Mouse (Mus musculus): Measurements from ENCODE around the gene Pde4d. TPM values are rescaled to one million over a fixed set of nuclear protein-coding genes. Genes with fewer than 3 reads are reported as not detected.

The Pde4d gene
- polyA plus RNA-seq, 2 experiments from 2014 or later: 5.5 to 7.3 TPM

DNA sequence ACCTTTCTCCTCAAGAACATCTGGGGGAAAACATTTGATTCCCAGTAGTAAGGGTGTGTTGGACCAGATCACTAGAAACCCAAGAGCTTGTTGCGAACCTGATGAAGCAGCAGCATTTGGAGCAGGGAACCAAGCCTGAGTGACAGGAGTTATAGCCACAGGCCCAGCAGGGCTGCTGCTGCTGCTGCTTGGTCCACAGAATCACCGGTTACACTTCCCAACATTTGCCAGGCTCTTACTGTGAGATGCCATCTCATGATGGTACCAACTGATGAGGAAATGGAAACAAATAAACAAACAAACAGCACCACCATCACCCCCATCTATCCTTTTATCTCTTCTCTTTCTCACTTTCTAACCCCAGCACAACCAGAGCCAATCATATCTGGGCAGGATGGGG lies 979.8 kb downstream of the Pde4d start:
- no peak for ATAC-seq

DNA sequence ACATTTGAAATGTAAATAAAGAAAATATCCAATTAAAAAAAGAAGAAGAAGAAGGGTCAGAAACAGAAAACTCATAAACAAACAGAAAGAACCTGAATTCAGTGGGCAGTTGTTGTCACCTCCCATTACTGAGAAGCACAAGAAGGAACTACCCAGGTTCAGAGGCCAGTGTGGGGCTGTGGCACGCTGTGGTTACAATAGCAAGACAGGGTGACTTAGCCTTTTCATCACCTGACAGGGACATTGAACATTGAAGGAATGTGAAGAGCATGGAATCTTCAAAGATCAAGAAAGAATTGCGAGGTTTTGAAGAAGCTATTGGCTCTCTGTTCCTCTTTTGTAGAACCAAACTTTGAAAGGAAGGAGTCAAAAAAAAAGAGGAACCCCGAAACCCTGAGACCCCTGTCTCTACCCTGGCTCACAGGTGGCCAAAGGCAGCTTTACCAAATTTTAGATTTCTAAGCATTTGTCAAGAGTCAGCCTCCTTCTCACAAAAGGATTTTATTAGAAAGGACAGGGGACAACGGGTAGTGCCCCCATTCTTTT lies 987.6 kb downstream of the Pde4d start:
- no peak for ATAC-seq

GRCm38 (mm10) chr13:109439436-109440161 lies 989.9 kb downstream of the Pde4d start:
- no peak for ATAC-seq

- peak; percentile 54 for ATAC-seq
Measured at GRCm38 (mm10) chr13:109440331-109440730, 990.6 kb downstream of the Pde4d start.

- peak; percentile 32 for ATAC-seq
Measured at GRCm38 (mm10) chr13:109440881-109441280, 991.1 kb downstream of the Pde4d start.

DNA sequence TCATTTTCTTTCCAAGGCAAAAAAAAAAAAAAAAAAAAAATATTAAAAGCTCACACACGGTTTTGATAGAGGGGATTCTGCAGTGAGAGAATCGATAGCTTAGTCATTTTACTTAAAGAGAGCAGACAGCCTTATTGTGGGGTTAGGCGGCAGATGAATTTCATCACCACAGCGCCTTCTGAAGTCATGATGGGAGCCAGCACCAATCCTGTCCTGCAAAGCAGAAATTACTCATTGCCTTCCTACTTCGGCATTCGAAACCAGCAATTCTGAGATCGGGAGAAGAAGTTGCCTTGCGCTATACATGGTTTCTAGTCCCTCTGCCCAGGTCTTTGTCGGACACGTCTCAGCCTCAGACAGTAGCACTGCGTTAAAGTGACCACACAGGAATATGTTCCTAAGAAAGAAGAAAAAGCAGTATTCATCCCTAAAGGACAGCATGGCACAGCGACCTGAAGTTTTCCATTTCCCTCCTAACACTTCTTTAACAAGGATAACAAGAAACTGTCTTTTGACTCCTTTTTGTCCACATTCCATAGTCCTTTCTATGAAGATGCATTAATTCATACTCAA lies 991.7 kb downstream of the Pde4d start:
- ATAC-seq: no peak

DNA sequence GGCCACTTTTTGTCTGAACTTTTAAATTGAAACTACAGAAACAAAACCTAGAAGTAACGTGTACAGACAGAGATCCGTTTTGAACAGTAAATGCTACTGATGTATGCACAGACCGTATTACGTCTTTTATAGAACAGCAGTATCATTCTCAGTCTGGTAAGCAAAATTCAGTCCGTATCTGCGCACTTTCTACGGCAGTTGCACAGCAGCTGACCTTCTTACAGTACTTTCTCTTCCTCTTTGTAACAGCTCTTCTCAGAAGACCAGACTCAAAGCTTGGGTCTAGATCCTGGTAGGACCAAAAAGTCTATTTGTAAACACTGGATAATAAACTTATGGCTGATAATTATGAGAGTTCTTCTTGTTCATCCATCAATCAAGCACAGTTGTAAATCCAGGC lies 996.4 kb downstream of the Pde4d start:
- no peak for ATAC-seq

- no peak for ATAC-seq
Measured at GRCm38 (mm10) chr13:109448121-109448520, 998.4 kb downstream of the Pde4d start.

- no peak for ATAC-seq
Measured at GRCm38 (mm10) chr13:109474344-109474743, 1024.6 kb downstream of the Pde4d start.

- no peak for ATAC-seq
Measured at GRCm38 (mm10) chr13:109481446-109481845, 1031.7 kb downstream of the Pde4d start.

DNA sequence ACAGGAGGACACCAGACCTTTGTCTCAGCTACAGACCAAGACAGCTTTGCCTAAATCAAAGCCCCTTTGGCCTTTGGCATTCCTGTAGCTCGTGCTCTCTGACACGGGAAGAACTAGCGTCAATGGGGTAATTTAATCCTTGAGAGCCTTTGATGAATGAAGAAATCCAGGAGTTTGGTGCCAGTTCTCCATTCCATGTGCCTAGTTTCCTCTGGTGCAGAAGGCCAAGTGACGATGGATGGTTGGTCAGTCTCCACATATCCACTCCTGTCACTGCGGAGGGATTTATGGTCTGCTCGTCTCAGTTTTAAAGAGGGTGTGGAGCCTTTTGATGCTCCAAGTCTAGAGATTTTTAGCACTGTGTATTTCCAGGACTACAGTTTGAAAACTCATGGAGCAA lies 1036.4 kb downstream of the Pde4d start:
- no peak for ATAC-seq

DNA sequence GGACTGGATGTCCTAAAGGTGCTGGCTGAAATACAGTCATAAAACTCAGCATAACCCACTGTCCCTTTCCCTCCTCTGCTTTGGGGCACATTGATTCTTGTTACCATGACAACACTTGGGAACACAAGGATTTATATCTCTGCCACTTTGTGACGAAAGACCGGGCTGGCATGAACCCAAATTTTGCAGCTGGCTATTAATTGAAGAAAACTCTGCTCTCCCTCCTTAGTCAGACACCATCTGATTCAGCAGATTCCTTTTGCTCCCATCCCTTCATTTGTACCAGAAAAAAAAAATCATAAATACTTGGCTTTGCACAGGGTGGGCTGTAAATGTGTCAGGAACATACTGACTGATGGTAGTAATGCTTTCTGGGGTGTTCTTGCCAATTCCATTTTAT lies 1037.6 kb downstream of the Pde4d start:
- no peak for ATAC-seq

DNA sequence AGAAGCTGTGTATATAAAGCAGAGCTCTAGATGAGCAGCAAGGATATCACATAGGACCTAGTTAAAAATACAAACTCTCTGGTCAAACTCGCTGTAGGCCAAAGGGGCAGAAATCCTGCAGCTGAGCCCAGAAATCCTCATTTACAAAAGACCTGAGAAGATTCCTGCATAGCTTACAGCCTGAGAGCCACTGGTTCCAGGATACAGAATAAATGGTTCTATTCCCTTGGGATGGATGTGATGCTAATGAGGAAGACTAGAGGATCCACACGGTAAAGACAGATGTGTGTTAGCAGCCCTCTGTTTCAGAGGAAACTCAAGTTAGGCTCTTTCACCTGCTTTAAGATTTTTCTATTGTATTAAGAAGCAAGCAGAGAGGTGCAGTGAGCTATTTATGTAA lies 1041.1 kb downstream of the Pde4d start:
- no peak for ATAC-seq

DNA sequence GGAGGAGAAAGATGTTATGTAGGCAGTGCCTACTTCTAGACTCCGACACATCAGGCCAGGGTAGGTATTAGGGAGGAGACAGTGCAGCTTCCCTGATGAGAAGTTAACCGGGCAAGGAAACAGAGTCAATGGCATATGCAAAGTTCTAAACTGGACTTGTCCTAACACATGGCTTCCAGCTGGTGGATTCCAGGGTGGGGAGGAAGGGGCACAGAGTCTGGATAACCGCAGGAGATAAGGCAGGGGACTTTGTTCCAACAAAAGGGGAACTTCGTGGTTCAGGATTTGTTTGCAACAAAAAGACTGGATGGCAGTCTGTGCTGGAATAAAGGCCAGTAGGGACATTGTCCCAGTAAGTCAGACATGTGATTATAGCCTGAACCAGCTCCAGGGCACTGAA lies 1042.1 kb downstream of the Pde4d start:
- ATAC-seq: no peak

GRCm38 (mm10) chr13:109500336-109500735 lies 1050.6 kb downstream of the Pde4d start:
- no peak for ATAC-seq

GRCm38 (mm10) chr13:109502796-109503195 lies 1053.0 kb downstream of the Pde4d start:
- no peak for ATAC-seq

DNA sequence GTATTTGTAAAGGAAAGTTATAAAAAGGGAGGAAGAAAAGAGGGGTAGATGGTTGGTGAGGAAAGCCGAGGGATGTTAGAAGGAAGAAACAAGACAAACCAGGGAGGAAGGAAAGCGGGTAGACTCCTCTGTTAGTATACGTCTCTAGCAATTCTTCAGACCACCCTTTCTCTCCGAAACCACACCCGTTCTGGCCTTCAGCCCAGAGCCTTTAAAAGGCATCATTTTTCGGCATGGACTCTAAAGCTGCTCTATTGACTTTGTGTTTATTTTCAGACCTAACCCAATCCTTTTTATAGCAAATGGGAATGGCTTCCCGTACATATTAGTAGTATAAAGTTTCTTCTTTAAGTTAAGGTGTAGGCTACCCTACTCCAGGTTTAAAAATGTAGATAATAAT lies 1057.0 kb downstream of the Pde4d start:
- no peak for ATAC-seq

DNA sequence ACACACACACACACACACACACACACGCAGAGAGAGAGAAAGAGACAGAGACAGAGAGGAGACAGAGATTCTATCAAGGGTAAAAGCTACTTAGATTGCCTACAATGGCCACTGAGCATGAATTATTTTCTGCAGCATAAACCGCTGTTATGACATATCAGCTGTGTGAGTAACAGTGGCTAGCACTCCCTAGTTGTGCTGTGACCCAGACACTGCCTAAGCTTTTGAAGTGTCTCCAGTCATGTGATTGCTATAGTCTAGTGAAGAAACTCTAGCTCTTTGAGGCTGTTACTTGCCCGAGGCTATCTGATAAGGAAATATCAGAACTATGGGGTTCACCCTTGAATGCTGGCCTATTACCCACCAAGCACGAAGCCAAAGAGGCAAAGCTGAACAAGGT lies 1058.7 kb downstream of the Pde4d start:
- no peak for ATAC-seq

GRCm38 (mm10) chr13:109518194-109518593 lies 1068.4 kb downstream of the Pde4d start:
- no peak for ATAC-seq

GRCm38 (mm10) chr13:109519485-109519884 lies 1069.7 kb downstream of the Pde4d start:
- no peak for ATAC-seq

- ATAC-seq: no peak
Measured at GRCm38 (mm10) chr13:109519966-109520646, 1070.4 kb downstream of the Pde4d start.

DNA sequence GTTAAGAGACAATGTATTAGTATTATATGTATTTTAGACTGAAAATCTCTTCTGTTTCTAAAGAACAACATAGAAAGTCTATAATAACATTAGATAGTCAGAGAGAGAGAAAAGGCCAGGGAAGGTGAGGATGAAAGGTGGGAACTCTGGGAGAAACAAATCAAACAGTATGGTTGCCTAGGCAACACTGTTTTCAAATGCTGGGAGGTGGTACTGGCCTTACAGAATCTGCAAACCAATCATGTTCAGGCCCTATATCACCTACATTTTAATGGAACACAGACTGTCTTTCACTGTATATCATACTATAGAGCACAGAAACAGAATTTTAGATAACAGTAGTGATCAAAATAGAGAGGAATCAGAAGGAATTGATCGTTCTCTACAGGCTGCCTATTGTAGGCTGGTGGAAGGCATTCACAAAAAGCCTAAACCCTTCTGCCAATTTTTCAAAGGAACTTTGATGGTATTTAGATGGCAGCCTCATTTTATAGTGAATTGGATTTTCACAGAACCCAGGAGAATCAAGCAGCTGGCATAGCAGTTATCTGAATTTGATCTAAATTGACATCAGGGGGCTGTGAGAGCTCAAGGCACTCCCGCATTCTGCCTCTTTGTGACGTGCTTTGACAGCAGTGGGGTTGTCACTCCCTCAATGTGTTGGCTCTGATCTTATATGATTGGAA lies 1084.2 kb downstream of the Pde4d start:
- ATAC-seq: no peak

- no peak for ATAC-seq
Measured at GRCm38 (mm10) chr13:109534709-109535284, 1085.0 kb downstream of the Pde4d start.

Data from CD4-positive, CD25-positive, alpha-beta regulatory T cell, adult 4 months (primary cell).